Comparison of ENCODE assay signal across 8 mouse cellular contexts in genomic region chr9:64252591-64253020, GRCm38 (mm10). TPM values are rescaled to one million over a fixed set of nuclear protein-coding genes. Genes with fewer than 3 reads are reported as not detected.
DNase-seq lines count a peak whose midpoint lies in the region; ATAC-seq lines count a peak whose summit lies in the region.

No protein-coding gene starts in this region.

- no peaks in the 10 kb centered on the region for H3K36me3 ChIP-seq in forebrain, embryonic 14.5 days (ENCODE audit: control insufficient read depth, insufficient read depth, low read length)
- no peaks in the 10 kb centered on the region for H3K36me3 ChIP-seq in hindbrain, embryonic 14.5 days (replicated peaks; ENCODE audit: control insufficient read depth, insufficient read depth)

- H3K4me1 ChIP-seq in forebrain, embryonic 14.5 days (ENCODE audit: control insufficient read depth, insufficient read depth, low read length) = peaks cover 4% of the 10 kb centered on the region; the same call in 1 of the 2 replicates
- H3K4me1 ChIP-seq in hindbrain, embryonic 14.5 days (replicated peaks; ENCODE audit: control insufficient read depth, insufficient read depth, low read length) = peaks cover 17% of the 10 kb centered on the region

- H3K27me3 ChIP-seq in forebrain, embryonic 14.5 days (replicated peaks; ENCODE audit: control insufficient read depth, insufficient read depth, low read length) = no peaks in the 10 kb centered on the region
- H3K27me3 ChIP-seq in hindbrain, embryonic 14.5 days (ENCODE audit: control insufficient read depth, insufficient read depth, low read length) = no peaks in the 10 kb centered on the region

- no peaks in the 10 kb centered on the region for H3K9me3 ChIP-seq in forebrain, embryonic 14.5 days (replicated peaks; ENCODE audit: control insufficient read depth, low read length)
- no peaks in the 10 kb centered on the region for H3K9me3 ChIP-seq in hindbrain, embryonic 14.5 days (ENCODE audit: control insufficient read depth, low read length)

- H3K4me2 ChIP-seq in forebrain, embryonic 14.5 days (ENCODE audit: low read length) = peak overlapping the region; percentile 85
- H3K4me2 ChIP-seq in hindbrain, embryonic 14.5 days (replicated peaks) = peak overlapping the region; percentile 91

- H3K4me3 ChIP-seq in forebrain, embryonic 14.5 days (ENCODE audit: low read depth, low read length) = peak overlapping the region; percentile 90
- peak overlapping the region; percentile 94 for H3K4me3 ChIP-seq in hindbrain, embryonic 14.5 days (replicated peaks; ENCODE audit: low read length)

- under 1% methylated on average over 16 of the region's 16 CpGs for WGBS in forebrain, embryonic 14.5 days
- 0% methylated on average over 16 of the region's 16 CpGs for WGBS in hindbrain, embryonic 14.5 days

- DNase-seq in cerebellum, adult 11 months = peak; percentile 21
- DNase-seq in c-Kit-negative CD71-positive TER-119-positive erythroid progenitor cells, embryonic 14.5 days (ENCODE audit: low read depth, low spot score) = peak; percentile 21
- DNase-seq in forebrain, embryonic 14.5 days (ENCODE audit: low spot score) = peak; percentile 22
- DNase-seq in hindbrain, embryonic 14.5 days (ENCODE audit: low spot score) = no peak
- peak; percentile 32 for DNase-seq in liver
- peak; percentile 54 for DNase-seq in neural tube, embryonic 10.5 days (ENCODE audit: extremely low spot score, low spot score)
- DNase-seq in left cerebral cortex, postnatal 10 days (ENCODE audit: extremely low spot score in 1 of 2, low spot score in 2 of 2) = no peak

- no peak for ATAC-seq in cerebellum, adult (ENCODE audit: insufficient number of reproducible peaks, low FRiP score, low TSS enrichment)
- no peak for ATAC-seq in forebrain, embryonic 14.5 days
- no peak for ATAC-seq in hindbrain, embryonic 14.5 days (ENCODE audit: low FRiP score)

- H3K9ac ChIP-seq in forebrain, embryonic 14.5 days (ENCODE audit: low read length) = peak overlapping the region; percentile 86
- peak overlapping the region; percentile 84 for H3K9ac ChIP-seq in hindbrain, embryonic 14.5 days

- 0 out of 2 replicates have a peak overlapping the region, but pooled peaks have one; percentile 82 for H3K27ac ChIP-seq in forebrain, embryonic 14.5 days (ENCODE audit: low read depth, low read length)
- H3K27ac ChIP-seq in hindbrain, embryonic 14.5 days = peak overlapping the region; percentile 90

- intact Hi-C loops in left cerebral cortex, postnatal 10 days (cut with DNase I) = loop anchor here (1.0 kb wide), 1 partner anchor 72 kb away; no protein-coding TSS in a partner anchor

RNA-seq across cellular contexts. Expression of gene Map2k1, which starts 0.8 kb away (rescaled TPM):
- 42.2 and 50.7 TPM in 2 replicates for polyA plus RNA-seq in forebrain, embryonic 14.5 days (2014; fragmentation: Nextera tagmentation; extraction: Ambion mirVana)
- 66.4 and 74.4 TPM in 2 replicates for polyA plus RNA-seq in hindbrain, embryonic 14.5 days (2014; fragmentation: Nextera tagmentation; extraction: Ambion mirVana)
- 100 to 1,000 TPM; 155 to 165 TPM for total RNA-seq in left cerebral cortex, postnatal 10 days (2021)

RNA-seq across cellular contexts. Expression of gene Uchl4, which starts 17.6 kb away (rescaled TPM):
- 1.7 and 2.2 TPM in 2 replicates for polyA plus RNA-seq in forebrain, embryonic 14.5 days (2014; fragmentation: Nextera tagmentation; extraction: Ambion mirVana)
- 2.7 and 2.8 TPM in 2 replicates for polyA plus RNA-seq in hindbrain, embryonic 14.5 days (2014; fragmentation: Nextera tagmentation; extraction: Ambion mirVana)
- total RNA-seq in left cerebral cortex, postnatal 10 days (2021) = 1 to 10 TPM; 4.0 to 4.3 TPM

RNA-seq across cellular contexts. Expression of gene Tipin, which starts 28.8 kb away (rescaled TPM):
- 154 and 174 TPM in 2 replicates for polyA plus RNA-seq in forebrain, embryonic 14.5 days (2014; fragmentation: Nextera tagmentation; extraction: Ambion mirVana)
- 71.8 and 73.3 TPM in 2 replicates for polyA plus RNA-seq in hindbrain, embryonic 14.5 days (2014; fragmentation: Nextera tagmentation; extraction: Ambion mirVana)
- total RNA-seq in left cerebral cortex, postnatal 10 days (2021) = 10 to 100 TPM; 18.0 to 19.4 TPM

Comparison
In these comparisons a context has a peak if more than half of its experiments do, and no peak if none do; other contexts are left out.
1. DNase-seq: peak in cerebellum, adult 11 months (single experiment), c-Kit-negative CD71-positive TER-119-positive erythroid progenitor cells, embryonic 14.5 days (single experiment), forebrain, embryonic 14.5 days (single experiment), liver (single experiment) and neural tube, embryonic 10.5 days (single experiment); none in hindbrain, embryonic 14.5 days (single experiment) and left cerebral cortex, postnatal 10 days (0 of 2).